Mouse (Mus musculus): Measurements from ENCODE around the gene Ccl5. TPM values are rescaled to one million over a fixed set of nuclear protein-coding genes. Genes with fewer than 3 reads are reported as not detected.

Gene Ccl5
- polyA plus RNA-seq, 1 experiment from 2014 or later, result not detected

GRCm38 (mm10) chr11:83568061-83568460 is 37.7 kb upstream of the Ccl5 start:
- Histone ChIP-seq H3K4me1 (replicated peaks; ENCODE audit: control insufficient read depth, insufficient read depth, low read length) (no peaks in the 10 kb centered on the region), H3K9me3 (ENCODE audit: control insufficient read depth, low read length) (no peaks in the 10 kb centered on the region), H3K4me3 (ENCODE audit: low read depth, low read length) (no peak overlapping the region), H3K9ac (ENCODE audit: low read depth, low read length) (no peak overlapping the region), H3K27ac (ENCODE audit: low read depth, low read length) (no peak overlapping the region), H3K27me3 (replicated peaks; ENCODE audit: control insufficient read depth, insufficient read depth, low read length) (no peaks in the 10 kb centered on the region), H3K36me3 (ENCODE audit: control insufficient read depth, insufficient read depth, low read length) (no peaks in the 10 kb centered on the region), H3K4me2 (no peak overlapping the region)
- ATAC-seq (replicated peaks; ENCODE audit: low FRiP score), result no peak
- no peak for DNase-seq (ENCODE audit: low spot score)
- WGBS, result 90% methylated on average over 9 of the region's 9 CpGs

GRCm38 (mm10) chr11:83567311-83567710 is 37.0 kb upstream of the Ccl5 start:
- no peaks in the 10 kb centered on the region for H3K4me1 ChIP-seq (replicated peaks; ENCODE audit: control insufficient read depth, insufficient read depth, low read length)
- H3K9me3 ChIP-seq (ENCODE audit: control insufficient read depth, low read length), result no peaks in the 10 kb centered on the region
- DNase-seq (ENCODE audit: low spot score) (no peak), ATAC-seq (replicated peaks; ENCODE audit: low FRiP score) (no peak)
- no peak overlapping the region for H3K4me2 ChIP-seq
- H3K27me3 ChIP-seq (replicated peaks; ENCODE audit: control insufficient read depth, insufficient read depth, low read length), result no peaks in the 10 kb centered on the region
- no peaks in the 10 kb centered on the region for H3K36me3 ChIP-seq (ENCODE audit: control insufficient read depth, insufficient read depth, low read length)
- 65% methylated on average over 7 of the region's 7 CpGs for WGBS
- H3K4me3 ChIP-seq (ENCODE audit: low read depth, low read length), result no peak overlapping the region
- no peak overlapping the region for H3K27ac ChIP-seq (ENCODE audit: low read depth, low read length)
- no peak overlapping the region for H3K9ac ChIP-seq (ENCODE audit: low read depth, low read length)

GRCm38 (mm10) chr11:83566617-83567016 is 36.3 kb upstream of the Ccl5 start:
- no peak overlapping the region for H3K4me2 ChIP-seq
- DNase-seq (ENCODE audit: low spot score), result no peak
- H3K4me3 ChIP-seq (ENCODE audit: low read depth, low read length), result no peak overlapping the region
- H3K36me3 ChIP-seq (ENCODE audit: control insufficient read depth, insufficient read depth, low read length), result no peaks in the 10 kb centered on the region
- no peaks in the 10 kb centered on the region for H3K4me1 ChIP-seq (replicated peaks; ENCODE audit: control insufficient read depth, insufficient read depth, low read length)
- no peaks in the 10 kb centered on the region for H3K9me3 ChIP-seq (ENCODE audit: control insufficient read depth, low read length)
- ATAC-seq (replicated peaks; ENCODE audit: low FRiP score), result no peak
- no peak overlapping the region for H3K9ac ChIP-seq (ENCODE audit: low read depth, low read length)
- H3K27ac ChIP-seq (ENCODE audit: low read depth, low read length), result no peak overlapping the region
- no peaks in the 10 kb centered on the region for H3K27me3 ChIP-seq (replicated peaks; ENCODE audit: control insufficient read depth, insufficient read depth, low read length)

- no peak for ATAC-seq (replicated peaks; ENCODE audit: low FRiP score)
- no peaks in the 10 kb centered on the region for H3K4me1 ChIP-seq (replicated peaks; ENCODE audit: control insufficient read depth, insufficient read depth, low read length)
- H3K27ac ChIP-seq (ENCODE audit: low read depth, low read length), result no peak overlapping the region
- H3K4me2 ChIP-seq, result no peak overlapping the region
- H3K4me3 ChIP-seq (ENCODE audit: low read depth, low read length), result no peak overlapping the region
- WGBS, result 71% methylated on average over 2 of the region's 2 CpGs
- H3K36me3 ChIP-seq (ENCODE audit: control insufficient read depth, insufficient read depth, low read length), result no peaks in the 10 kb centered on the region
- H3K27me3 ChIP-seq (replicated peaks; ENCODE audit: control insufficient read depth, insufficient read depth, low read length), result no peaks in the 10 kb centered on the region
- no peak overlapping the region for H3K9ac ChIP-seq (ENCODE audit: low read depth, low read length)
- H3K9me3 ChIP-seq (ENCODE audit: control insufficient read depth, low read length), result no peaks in the 10 kb centered on the region
- no peak for DNase-seq (ENCODE audit: low spot score)
Measured at GRCm38 (mm10) chr11:83563754-83564153, 33.4 kb upstream of the Ccl5 start.

- no peaks in the 10 kb centered on the region for H3K9me3 ChIP-seq (ENCODE audit: control insufficient read depth, low read length)
- H3K36me3 ChIP-seq (ENCODE audit: control insufficient read depth, insufficient read depth, low read length), result no peaks in the 10 kb centered on the region
- no peaks in the 10 kb centered on the region; the same call in 1 of the 2 replicates for H3K27me3 ChIP-seq (replicated peaks; ENCODE audit: control insufficient read depth, insufficient read depth, low read length)
- 50% methylated on average over 6 of the region's 6 CpGs for WGBS
- H3K4me1 ChIP-seq (replicated peaks; ENCODE audit: control insufficient read depth, insufficient read depth, low read length), result no peaks in the 10 kb centered on the region
- H3K4me2 ChIP-seq, result no peak overlapping the region
- ATAC-seq (replicated peaks; ENCODE audit: low FRiP score) (no peak), DNase-seq (ENCODE audit: low spot score) (no peak)
- no peak overlapping the region for H3K27ac ChIP-seq (ENCODE audit: low read depth, low read length)
- H3K9ac ChIP-seq (ENCODE audit: low read depth, low read length), result no peak overlapping the region
- no peak overlapping the region for H3K4me3 ChIP-seq (ENCODE audit: low read depth, low read length)
Measured at GRCm38 (mm10) chr11:83562311-83562887, 32.1 kb upstream of the Ccl5 start.

- no peak for ATAC-seq (replicated peaks; ENCODE audit: low FRiP score)
- no peaks in the 10 kb centered on the region for H3K9me3 ChIP-seq (ENCODE audit: control insufficient read depth, low read length)
- H3K4me1 ChIP-seq (replicated peaks; ENCODE audit: control insufficient read depth, insufficient read depth, low read length), result no peaks in the 10 kb centered on the region
- 54% methylated on average over 6 of the region's 6 CpGs for WGBS
- DNase-seq (ENCODE audit: low spot score), result no peak
- no peak overlapping the region for H3K27ac ChIP-seq (ENCODE audit: low read depth, low read length)
- H3K9ac ChIP-seq (ENCODE audit: low read depth, low read length), result no peak overlapping the region
- no peak overlapping the region for H3K4me2 ChIP-seq
- H3K27me3 ChIP-seq (replicated peaks; ENCODE audit: control insufficient read depth, insufficient read depth, low read length), result no peaks in the 10 kb centered on the region; the same call in 1 of the 2 replicates
- H3K36me3 ChIP-seq (ENCODE audit: control insufficient read depth, insufficient read depth, low read length), result no peaks in the 10 kb centered on the region
- H3K4me3 ChIP-seq (ENCODE audit: low read depth, low read length), result no peak overlapping the region
Measured at GRCm38 (mm10) chr11:83560405-83560804, 30.1 kb upstream of the Ccl5 start.

- Histone ChIP-seq H3K4me3 (ENCODE audit: low read depth, low read length) (no peak overlapping the region), H3K9ac (ENCODE audit: low read depth, low read length) (no peak overlapping the region), H3K4me1 (replicated peaks; ENCODE audit: control insufficient read depth, insufficient read depth, low read length) (no peaks in the 10 kb centered on the region), H3K9me3 (ENCODE audit: control insufficient read depth, low read length) (no peaks in the 10 kb centered on the region), H3K4me2 (no peak overlapping the region), H3K36me3 (ENCODE audit: control insufficient read depth, insufficient read depth, low read length) (no peaks in the 10 kb centered on the region), H3K27me3 (replicated peaks; ENCODE audit: control insufficient read depth, insufficient read depth, low read length) (no peaks in the 10 kb centered on the region; the same call in 1 of the 2 replicates), H3K27ac (ENCODE audit: low read depth, low read length) (no peak overlapping the region)
- ATAC-seq (replicated peaks; ENCODE audit: low FRiP score) (no peak), DNase-seq (ENCODE audit: low spot score) (no peak)
- WGBS, result 80% methylated on average over 10 of the region's 10 CpGs
Measured at GRCm38 (mm10) chr11:83557074-83557473, 26.8 kb upstream of the Ccl5 start.

- H3K27ac ChIP-seq (ENCODE audit: low read depth, low read length), result no peak overlapping the region
- H3K4me1 ChIP-seq (replicated peaks; ENCODE audit: control insufficient read depth, insufficient read depth, low read length), result no peaks in the 10 kb centered on the region
- WGBS, result 35% methylated on average over 8 of the region's 8 CpGs
- DNase-seq (ENCODE audit: low spot score) (no peak), ATAC-seq (replicated peaks; ENCODE audit: low FRiP score) (no peak)
- H3K4me3 ChIP-seq (ENCODE audit: low read depth, low read length), result no peak overlapping the region
- no peak overlapping the region for H3K9ac ChIP-seq (ENCODE audit: low read depth, low read length)
- H3K27me3 ChIP-seq (replicated peaks; ENCODE audit: control insufficient read depth, insufficient read depth, low read length), result no peaks in the 10 kb centered on the region; the same call in 1 of the 2 replicates
- no peak overlapping the region for H3K4me2 ChIP-seq
- no peaks in the 10 kb centered on the region for H3K9me3 ChIP-seq (ENCODE audit: control insufficient read depth, low read length)
- no peaks in the 10 kb centered on the region for H3K36me3 ChIP-seq (ENCODE audit: control insufficient read depth, insufficient read depth, low read length)
Measured at GRCm38 (mm10) chr11:83556085-83556781, 25.9 kb upstream of the Ccl5 start.

GRCm38 (mm10) chr11:83551668-83552067 is 21.4 kb upstream of the Ccl5 start:
- DNase-seq (ENCODE audit: low spot score) (no peak), ATAC-seq (replicated peaks; ENCODE audit: low FRiP score) (no peak)
- H3K27me3 ChIP-seq (replicated peaks; ENCODE audit: control insufficient read depth, insufficient read depth, low read length), result no peaks in the 10 kb centered on the region
- no peak overlapping the region for H3K27ac ChIP-seq (ENCODE audit: low read depth, low read length)
- H3K4me2 ChIP-seq, result no peak overlapping the region
- WGBS, result 79% methylated on average over 5 of the region's 5 CpGs
- H3K4me1 ChIP-seq (replicated peaks; ENCODE audit: control insufficient read depth, insufficient read depth, low read length), result no peaks in the 10 kb centered on the region
- H3K4me3 ChIP-seq (ENCODE audit: low read depth, low read length), result no peak overlapping the region
- no peak overlapping the region for H3K9ac ChIP-seq (ENCODE audit: low read depth, low read length)
- H3K36me3 ChIP-seq (ENCODE audit: control insufficient read depth, insufficient read depth, low read length), result no peaks in the 10 kb centered on the region
- no peaks in the 10 kb centered on the region for H3K9me3 ChIP-seq (ENCODE audit: control insufficient read depth, low read length)
